Mouse (Mus musculus): ENCODE measurements around the gene Ankdd1b.

Gene Ankdd1b

GRCm38 (mm10) chr13:96454288-96454687, 16.7 kb downstream of the Ankdd1b start:
- DNase-seq (ENCODE audit: low spot score in 2 of 2): no peak

- no peak for DNase-seq (ENCODE audit: low spot score in 2 of 2)
Measured at GRCm38 (mm10) chr13:96452621-96453020, 18.4 kb downstream of the Ankdd1b start.

DNA sequence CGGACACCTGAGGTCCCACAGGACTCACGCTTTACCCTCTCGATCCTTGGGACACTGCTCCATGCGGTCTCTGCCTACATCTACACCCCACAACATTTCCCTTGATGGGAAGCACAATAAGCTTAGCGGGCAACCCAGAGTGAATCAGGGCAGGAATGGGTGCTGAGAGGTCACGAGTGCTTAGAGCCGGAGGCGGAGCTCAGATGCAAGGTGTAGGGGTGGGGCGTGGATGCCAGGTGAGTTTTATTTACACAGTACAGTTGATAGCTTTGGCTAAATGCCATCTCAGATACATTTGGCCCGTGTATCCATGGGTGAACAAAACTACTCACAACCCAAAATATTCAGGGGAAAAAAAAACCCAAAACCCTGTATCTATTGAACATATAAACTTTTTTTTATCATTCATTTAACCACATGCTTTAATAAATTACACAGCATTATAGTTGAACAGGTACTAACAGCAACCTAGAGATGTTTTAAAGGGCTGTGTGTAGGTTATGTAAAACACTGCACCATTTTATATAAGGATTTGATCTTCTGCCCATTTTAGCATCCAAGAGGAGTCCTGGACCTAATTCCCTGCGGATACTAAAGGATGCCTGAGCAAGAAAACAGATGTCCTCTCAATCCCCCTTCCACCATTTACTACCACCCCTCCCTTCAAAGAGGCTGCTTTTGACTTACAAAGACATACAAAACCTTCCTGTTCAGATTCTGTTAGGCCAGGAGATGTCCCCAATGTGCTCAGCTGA, 19.4 kb downstream of the Ankdd1b start:
- DNase-seq (ENCODE audit: low spot score in 2 of 2): no peak

DNA sequence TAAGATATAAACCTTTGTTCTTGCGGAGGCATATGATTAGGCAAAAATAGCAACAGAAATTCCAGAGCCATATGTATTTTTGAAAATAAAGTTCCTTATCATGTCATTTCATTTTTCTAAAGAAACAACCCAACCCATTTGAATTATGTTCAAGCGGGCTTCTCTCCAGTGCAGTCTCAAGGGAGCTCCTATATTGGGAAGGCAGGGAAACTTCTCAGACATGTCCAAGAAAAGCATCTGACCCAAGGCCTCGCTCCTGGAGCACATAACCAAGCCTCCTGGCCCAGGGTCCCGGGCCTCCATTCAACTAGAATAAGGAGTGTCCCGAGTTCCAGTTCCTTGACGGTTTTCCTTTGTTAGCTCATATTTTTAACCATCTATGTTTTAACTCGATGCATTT, 20.1 kb downstream of the Ankdd1b start:
- DNase-seq (ENCODE audit: low spot score in 2 of 2): no peak

- DNase-seq (ENCODE audit: low spot score in 2 of 2): no peak
Measured at GRCm38 (mm10) chr13:96450205-96450856, 20.7 kb downstream of the Ankdd1b start.

DNA sequence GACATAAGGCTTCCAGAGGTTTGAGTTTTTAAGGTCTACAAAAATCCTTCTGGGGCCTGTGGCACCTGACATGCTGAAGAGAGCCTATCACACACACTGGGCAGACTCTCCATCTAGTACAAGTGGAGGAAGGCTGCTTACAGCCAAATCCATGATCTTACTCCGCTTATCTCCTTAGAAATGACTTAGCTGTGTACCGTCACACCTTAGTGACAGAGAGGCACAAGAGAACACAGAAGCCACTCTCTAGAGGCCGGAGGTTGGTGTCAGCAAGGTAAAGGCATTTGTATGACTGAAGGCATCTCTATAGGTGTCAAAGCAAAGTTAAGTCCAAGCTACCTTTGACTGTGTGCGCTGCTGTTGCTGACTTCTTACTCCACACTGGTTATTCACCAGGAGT, 30.6 kb downstream of the Ankdd1b start:
- DNase-seq (ENCODE audit: low spot score in 2 of 2): no peak

DNA sequence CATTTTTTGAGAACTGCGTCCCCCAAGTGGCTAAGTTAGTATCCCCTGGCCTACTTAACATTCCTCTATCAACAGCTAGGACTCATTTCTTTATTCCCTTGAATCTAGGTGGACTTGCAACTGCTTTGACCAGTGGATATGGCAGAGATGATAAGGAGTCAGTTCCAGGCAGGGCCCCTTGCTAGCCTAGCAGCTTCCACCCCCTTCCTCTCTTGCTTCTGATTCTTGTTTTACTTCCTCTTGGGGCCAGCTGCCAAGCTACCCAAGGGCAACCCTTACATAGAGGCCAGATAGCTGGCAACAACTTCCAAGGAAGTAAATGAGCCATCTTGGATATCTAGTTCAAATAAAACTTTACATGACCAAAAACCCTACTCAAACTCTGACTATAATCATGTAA, 34.1 kb downstream of the Ankdd1b start:
- DNase-seq (ENCODE audit: low spot score in 2 of 2): no peak

DNA sequence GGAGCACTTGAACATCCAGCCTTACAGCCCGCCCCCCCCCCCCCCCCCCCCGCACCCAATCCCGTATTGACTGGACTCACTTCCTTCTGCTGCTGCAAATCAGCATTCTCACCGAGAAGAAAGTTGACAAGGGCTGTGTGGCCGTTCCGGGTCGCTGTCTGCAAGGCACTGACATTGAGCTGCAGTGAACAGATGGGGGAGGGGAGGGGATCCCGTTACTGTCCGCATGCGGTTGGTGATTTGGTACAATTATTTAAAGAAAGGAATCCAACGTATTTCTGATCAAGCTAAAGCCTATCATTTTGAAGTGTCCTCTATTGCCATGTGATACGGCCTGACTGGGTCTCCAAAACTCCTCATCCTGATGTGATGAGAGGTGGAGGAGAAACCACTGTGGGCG, 35.2 kb downstream of the Ankdd1b start:
- peak in 1 of 2 experiments; percentile 31 for DNase-seq (ENCODE audit: low spot score in 2 of 2)

DNA sequence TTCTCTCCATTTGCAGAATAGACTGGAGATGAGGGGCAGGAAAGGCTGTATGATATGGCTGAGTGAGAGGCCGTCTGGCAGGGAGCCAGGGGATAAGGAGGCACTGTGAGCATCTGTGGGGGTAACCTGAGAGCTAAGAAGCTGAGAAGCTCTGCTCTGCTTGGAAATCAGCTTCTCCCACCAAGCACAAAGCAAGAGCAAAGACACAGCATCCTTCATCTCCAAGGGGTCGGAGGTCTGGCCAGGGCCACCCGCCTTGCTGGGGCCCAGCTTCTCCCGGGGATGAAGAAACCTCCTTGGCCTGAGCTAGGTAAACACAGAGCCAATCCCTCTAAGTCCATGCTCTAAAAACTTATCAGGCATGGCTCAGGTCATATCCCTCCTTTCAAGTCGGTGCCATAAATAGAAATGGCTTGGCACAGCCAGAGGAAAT, 36.1 kb downstream of the Ankdd1b start:
- DNase-seq (ENCODE audit: low spot score in 2 of 2): no peak

DNA sequence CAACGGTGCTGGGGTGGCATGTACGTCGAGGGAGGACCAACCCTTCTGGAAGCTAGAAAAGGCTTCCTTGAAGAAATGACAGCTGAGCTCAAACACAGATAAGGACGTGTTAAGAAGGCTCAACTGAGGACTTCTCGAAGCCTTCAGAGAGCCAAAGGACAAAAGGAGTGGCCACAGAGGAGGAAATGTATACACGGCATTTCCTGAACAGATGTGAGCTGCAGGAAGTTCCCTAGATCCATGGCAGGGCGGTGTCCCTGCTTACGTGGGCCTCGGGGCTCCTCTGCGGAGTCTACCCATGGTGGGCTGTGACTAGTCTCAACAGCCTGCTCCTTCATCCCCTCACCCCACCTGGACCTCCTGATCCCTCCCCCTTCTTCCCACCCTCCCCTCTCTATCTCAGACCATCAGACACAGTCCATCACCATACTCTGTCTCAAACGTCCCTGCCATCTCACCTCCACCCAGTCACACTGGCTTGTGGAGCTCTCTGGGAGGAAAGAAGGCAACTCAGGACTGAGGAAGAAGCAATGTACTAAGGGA, 37.3 kb downstream of the Ankdd1b start:
- DNase-seq (ENCODE audit: low spot score in 2 of 2): no peak

- no peak for DNase-seq (ENCODE audit: low spot score in 2 of 2)
Measured at GRCm38 (mm10) chr13:96433041-96433440, 38.0 kb downstream of the Ankdd1b start.

GRCm38 (mm10) chr13:96432376-96432811, 38.6 kb downstream of the Ankdd1b start:
- no peak for DNase-seq (ENCODE audit: low spot score in 2 of 2)

- peak; percentile 64 to 90 for DNase-seq (ENCODE audit: low spot score in 2 of 2)
Measured at GRCm38 (mm10) chr13:96431595-96432156, 39.3 kb downstream of the Ankdd1b start.

DNA sequence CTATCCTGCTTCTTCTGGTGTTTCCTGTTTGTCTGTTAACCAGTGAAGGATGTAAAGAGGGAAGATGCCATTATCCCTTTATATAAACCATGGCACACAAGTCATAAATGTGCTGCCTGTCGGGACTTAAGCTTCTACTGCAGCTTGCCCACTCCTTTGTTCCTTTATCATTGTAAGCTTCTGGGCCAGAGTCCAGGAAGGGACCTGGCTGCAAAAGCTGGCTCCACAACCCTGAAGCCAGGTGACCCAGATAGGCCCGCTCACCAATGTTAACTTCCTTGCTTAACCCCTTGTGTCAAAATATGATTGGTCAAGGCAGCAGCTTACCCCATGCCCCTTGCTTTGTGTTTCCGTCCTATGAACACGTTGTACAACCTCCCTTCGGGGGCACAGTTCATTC, 42.5 kb downstream of the Ankdd1b start:
- DNase-seq (ENCODE audit: low spot score in 2 of 2): no peak

DNA sequence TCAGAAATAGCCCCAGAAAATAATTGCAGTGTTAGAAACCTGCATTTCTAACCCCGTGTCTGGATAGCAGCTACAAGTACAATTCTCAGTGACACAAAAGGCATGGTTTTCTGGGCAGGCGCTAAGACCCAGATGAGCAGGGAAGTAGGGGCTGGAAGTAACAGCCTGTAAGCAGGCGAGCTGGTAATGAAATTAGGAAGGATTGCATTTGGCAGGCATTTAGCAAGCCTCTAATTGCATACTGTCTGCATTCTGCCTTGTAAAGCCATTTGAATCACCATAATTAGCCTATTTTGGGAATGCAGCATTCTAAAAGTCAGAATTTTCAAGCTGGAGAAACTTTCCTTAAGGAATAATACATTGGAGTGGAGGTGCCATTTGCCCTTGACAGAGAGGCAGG, 45.0 kb downstream of the Ankdd1b start:
- no peak for DNase-seq (ENCODE audit: low spot score in 2 of 2)

- no peak for DNase-seq (ENCODE audit: low spot score in 2 of 2)
Measured at GRCm38 (mm10) chr13:96424496-96425274, 46.3 kb downstream of the Ankdd1b start.

GRCm38 (mm10) chr13:96421230-96421629, 49.8 kb downstream of the Ankdd1b start:
- no peak for DNase-seq (ENCODE audit: low spot score in 2 of 2)

DNA sequence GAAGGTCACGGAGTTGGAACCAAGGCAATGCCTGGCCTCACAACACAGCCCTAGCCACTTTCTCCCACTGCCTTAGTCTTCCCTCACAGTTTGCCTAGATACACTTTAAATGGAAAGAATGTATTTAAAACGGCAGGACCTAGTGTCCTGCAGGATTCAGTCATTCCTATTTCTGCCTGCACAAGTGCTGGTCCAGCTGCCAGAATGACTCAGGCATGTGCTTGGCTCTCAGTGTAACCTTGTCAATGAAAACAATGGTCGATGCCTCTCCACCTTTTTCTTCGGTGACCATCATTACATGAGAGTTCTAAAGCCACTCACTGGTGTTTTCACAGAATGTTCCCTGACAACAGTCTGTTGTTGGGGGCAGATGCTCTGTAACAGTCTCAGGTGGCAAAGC, 52.5 kb downstream of the Ankdd1b start:
- DNase-seq (ENCODE audit: low spot score in 2 of 2): no peak

DNA sequence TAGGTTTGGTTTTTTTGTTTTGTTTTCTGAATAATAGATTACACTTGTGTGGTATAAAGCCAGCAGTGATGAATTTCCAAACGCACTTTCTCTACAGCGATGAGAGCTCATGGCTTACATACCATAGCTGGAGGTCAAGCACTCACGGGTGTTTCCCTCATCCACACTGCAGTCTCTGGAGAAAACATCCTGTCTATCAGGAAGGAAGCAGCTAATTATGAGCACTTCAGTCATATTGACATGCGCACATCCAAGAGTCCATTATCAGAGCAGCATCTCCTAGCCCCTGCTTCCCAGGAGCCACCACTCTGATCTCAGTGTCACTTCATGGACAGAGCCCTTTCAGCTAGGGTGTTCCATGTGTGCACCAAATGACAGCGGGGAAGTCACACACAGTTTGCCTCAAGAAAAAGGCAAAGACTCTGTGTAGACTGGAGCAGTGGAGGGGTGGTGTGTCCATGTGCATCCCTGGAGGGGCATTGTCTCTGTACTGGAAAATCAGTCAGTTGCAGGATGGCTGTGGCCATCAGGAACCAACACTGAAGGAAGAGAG, 53.7 kb downstream of the Ankdd1b start:
- DNase-seq (ENCODE audit: low spot score in 2 of 2): no peak

- DNase-seq (ENCODE audit: low spot score in 2 of 2): no peak
Measured at GRCm38 (mm10) chr13:96416380-96416779, 54.6 kb downstream of the Ankdd1b start.

- no peak for DNase-seq (ENCODE audit: low spot score in 2 of 2)
Measured at GRCm38 (mm10) chr13:96414384-96414783, 56.6 kb downstream of the Ankdd1b start.

DNA sequence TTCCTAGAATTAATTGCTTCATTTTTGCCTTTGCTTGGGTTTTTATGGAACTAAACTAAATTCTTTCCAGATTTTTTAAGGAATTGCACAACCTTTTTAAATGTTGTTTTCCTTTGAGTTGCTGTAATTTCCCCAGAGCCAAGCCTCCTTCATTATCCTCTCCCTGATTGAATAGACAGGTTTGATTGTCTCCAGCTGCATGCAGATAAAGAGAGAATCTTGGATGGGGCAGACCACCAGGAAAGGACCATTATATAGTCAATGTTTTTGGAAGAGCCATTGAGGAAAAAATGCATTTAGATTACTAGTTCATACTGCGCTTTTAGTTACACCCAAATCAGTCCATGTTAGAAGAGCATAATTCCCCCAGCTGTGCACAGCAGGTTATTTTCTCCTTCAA, 62.2 kb downstream of the Ankdd1b start:
- DNase-seq (ENCODE audit: low spot score in 2 of 2): no peak

Data from spleen, postnatal 10 days (tissue).